Mouse (Mus musculus): ENCODE measurements around the gene Ndufb5. TPM values are rescaled to one million over a fixed set of nuclear protein-coding genes. Genes with fewer than 3 reads are reported as not detected.

The Ndufb5 gene
- polyA plus RNA-seq, 1 experiment from 2014 or later: 304 TPM

GRCm38 (mm10) chr3:32749820-32750579, 13.2 kb downstream of the Ndufb5 start:
- no peak overlapping the region for H3K27ac ChIP-seq (ENCODE audit: low read depth)
- no peaks in the 10 kb centered on the region for H3K27me3 ChIP-seq (ENCODE audit: insufficient read depth, low read length)
- ATAC-seq (ENCODE audit: insufficient read depth): no peak
- 94% methylated on average over 4 of the region's 4 CpGs for WGBS
- no peak overlapping the region for H3K9ac ChIP-seq
- TF ChIP-seq CTCF (IDR thresholded peaks at IDR 0.05; ENCODE audit: low read depth): no peak
- H3K4me1 ChIP-seq (ENCODE audit: insufficient read depth): no peaks in the 10 kb centered on the region
- peaks cover 68% of the 10 kb centered on the region for H3K36me3 ChIP-seq (ENCODE audit: insufficient read depth)
- DNase-seq: no peak
- H3K4me3 ChIP-seq (ENCODE audit: low read depth, low read length): no peak overlapping the region
- no peak overlapping the region for H3K4me2 ChIP-seq
- no peaks in the 10 kb centered on the region for H3K9me3 ChIP-seq (ENCODE audit: low read depth, low read length)

- no peak for TF ChIP-seq CTCF (IDR thresholded peaks at IDR 0.05; ENCODE audit: low read depth)
- H3K9me3 ChIP-seq (ENCODE audit: low read depth, low read length): no peaks in the 10 kb centered on the region
- DNase-seq (no peak), ATAC-seq (ENCODE audit: insufficient read depth) (no peak)
- H3K27ac ChIP-seq (ENCODE audit: low read depth): no peak overlapping the region
- H3K4me1 ChIP-seq (ENCODE audit: insufficient read depth): no peaks in the 10 kb centered on the region
- H3K36me3 ChIP-seq (ENCODE audit: insufficient read depth): peaks cover 38% of the 10 kb centered on the region
- no peaks in the 10 kb centered on the region for H3K27me3 ChIP-seq (ENCODE audit: insufficient read depth, low read length)
- no peak overlapping the region for H3K4me3 ChIP-seq (ENCODE audit: low read depth, low read length)
- WGBS: 90% methylated on average over 3 of the region's 3 CpGs
- H3K9ac ChIP-seq: no peak overlapping the region
- no peak overlapping the region for H3K4me2 ChIP-seq
Observed at GRCm38 (mm10) chr3:32754384-32754915, 17.7 kb downstream of the Ndufb5 start.

DNA sequence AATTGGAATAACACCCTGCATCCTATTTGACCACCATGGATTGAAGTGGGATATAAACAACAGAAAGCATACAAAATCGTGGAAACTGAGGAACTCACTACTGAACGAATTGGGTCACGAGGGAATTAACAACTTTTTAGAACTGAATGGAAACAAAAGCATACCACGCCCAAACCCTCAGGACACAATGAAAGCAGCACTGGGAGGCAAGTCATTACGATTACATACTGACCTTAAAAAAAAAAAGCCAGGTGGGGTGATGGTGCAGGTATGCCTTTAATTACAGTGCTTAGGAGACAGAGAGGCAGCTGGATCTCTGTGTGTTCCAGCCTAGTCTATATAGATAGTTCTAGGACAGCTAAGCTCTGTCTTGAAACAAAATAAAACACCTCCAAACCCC, 22.4 kb downstream of the Ndufb5 start:
- ATAC-seq (ENCODE audit: insufficient read depth) (no peak), DNase-seq (no peak)
- H3K9ac ChIP-seq: no peak overlapping the region
- H3K4me3 ChIP-seq (ENCODE audit: low read depth, low read length): no peak overlapping the region
- H3K4me1 ChIP-seq (ENCODE audit: insufficient read depth): no peaks in the 10 kb centered on the region
- 76% methylated on average over 5 of the region's 5 CpGs for WGBS
- H3K36me3 ChIP-seq (ENCODE audit: insufficient read depth): no peaks in the 10 kb centered on the region
- H3K27me3 ChIP-seq (ENCODE audit: insufficient read depth, low read length): no peaks in the 10 kb centered on the region
- no peaks in the 10 kb centered on the region for H3K9me3 ChIP-seq (ENCODE audit: low read depth, low read length)
- H3K4me2 ChIP-seq: no peak overlapping the region
- no peak for TF ChIP-seq CTCF (IDR thresholded peaks at IDR 0.05; ENCODE audit: low read depth)
- no peak overlapping the region for H3K27ac ChIP-seq (ENCODE audit: low read depth)

- no peaks in the 10 kb centered on the region for H3K9me3 ChIP-seq (ENCODE audit: low read depth, low read length)
- TF ChIP-seq CTCF (IDR thresholded peaks at IDR 0.05; ENCODE audit: low read depth): no peak
- WGBS: 57% methylated on average over 8 of the region's 8 CpGs
- ATAC-seq (ENCODE audit: insufficient read depth): no peak
- H3K27ac ChIP-seq (ENCODE audit: low read depth): no peak overlapping the region
- H3K4me1 ChIP-seq (ENCODE audit: insufficient read depth): no peaks in the 10 kb centered on the region
- H3K4me3 ChIP-seq (ENCODE audit: low read depth, low read length): no peak overlapping the region
- H3K9ac ChIP-seq: no peak overlapping the region
- no peaks in the 10 kb centered on the region for H3K36me3 ChIP-seq (ENCODE audit: insufficient read depth)
- no peak for DNase-seq
- no peaks in the 10 kb centered on the region for H3K27me3 ChIP-seq (ENCODE audit: insufficient read depth, low read length)
- no peak overlapping the region for H3K4me2 ChIP-seq
Observed at GRCm38 (mm10) chr3:32762962-32763361, 26.2 kb downstream of the Ndufb5 start.

GRCm38 (mm10) chr3:32763902-32764301, 27.1 kb downstream of the Ndufb5 start:
- H3K36me3 ChIP-seq (ENCODE audit: insufficient read depth): no peaks in the 10 kb centered on the region
- no peak overlapping the region for H3K4me2 ChIP-seq
- 40% methylated on average over 7 of the region's 7 CpGs for WGBS
- no peak overlapping the region for H3K4me3 ChIP-seq (ENCODE audit: low read depth, low read length)
- DNase-seq: no peak
- ATAC-seq (ENCODE audit: insufficient read depth): no peak
- H3K9ac ChIP-seq: no peak overlapping the region
- no peaks in the 10 kb centered on the region for H3K4me1 ChIP-seq (ENCODE audit: insufficient read depth)
- TF ChIP-seq CTCF (IDR thresholded peaks at IDR 0.05; ENCODE audit: low read depth): no peak
- H3K27me3 ChIP-seq (ENCODE audit: insufficient read depth, low read length): no peaks in the 10 kb centered on the region
- no peak overlapping the region for H3K27ac ChIP-seq (ENCODE audit: low read depth)
- H3K9me3 ChIP-seq (ENCODE audit: low read depth, low read length): no peaks in the 10 kb centered on the region

DNA sequence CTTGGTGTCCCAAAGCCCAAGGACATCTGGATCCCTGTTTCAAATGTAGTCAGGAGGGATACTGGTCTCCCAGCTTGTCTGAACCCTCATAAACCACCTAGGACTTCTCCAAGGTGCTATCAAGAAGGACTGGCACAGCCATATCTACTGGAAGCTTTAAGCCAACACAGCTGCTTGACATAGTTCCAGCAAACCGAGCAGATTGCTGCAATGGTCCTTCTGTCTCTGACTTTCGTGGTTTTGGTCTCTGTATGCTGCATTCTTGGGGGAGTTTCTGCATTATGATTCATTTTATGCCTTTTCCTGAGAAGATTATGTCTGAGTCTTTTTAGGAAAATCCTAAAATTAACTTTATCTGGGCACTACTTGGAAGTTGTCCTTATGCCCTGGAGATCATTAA, 34.0 kb downstream of the Ndufb5 start:
- DNase-seq: no peak
- no peaks in the 10 kb centered on the region for H3K36me3 ChIP-seq (ENCODE audit: insufficient read depth)
- H3K9ac ChIP-seq: no peak overlapping the region
- H3K27ac ChIP-seq (ENCODE audit: low read depth): no peak overlapping the region
- no peak overlapping the region for H3K4me3 ChIP-seq (ENCODE audit: low read depth, low read length)
- H3K27me3 ChIP-seq (ENCODE audit: insufficient read depth, low read length): no peaks in the 10 kb centered on the region
- no peak overlapping the region for H3K4me2 ChIP-seq
- 80% methylated on average over 2 of the region's 2 CpGs for WGBS
- H3K9me3 ChIP-seq (ENCODE audit: low read depth, low read length): no peaks in the 10 kb centered on the region
- TF ChIP-seq CTCF (IDR thresholded peaks at IDR 0.05; ENCODE audit: low read depth): no peak
- no peaks in the 10 kb centered on the region for H3K4me1 ChIP-seq (ENCODE audit: insufficient read depth)
- ATAC-seq (ENCODE audit: insufficient read depth): no peak

Other genes with a start within 250 kb of the Ndufb5 start
- 0.21 TPM in 1 of 2 replicates, not detected in the other for gene Kcnmb3, start 244.8 kb upstream of the Ndufb5 start, polyA plus RNA-seq (2014; fragmentation: Nextera tagmentation; extraction: Ambion mirVana)
- 43.0 and 47.0 TPM in 2 replicates for gene Zfp639, start 226.7 kb upstream of the Ndufb5 start, polyA plus RNA-seq (2014; fragmentation: Nextera tagmentation; extraction: Ambion mirVana)
- gene Mfn1, start 207.5 kb upstream of the Ndufb5 start, polyA plus RNA-seq (2014; fragmentation: Nextera tagmentation; extraction: Ambion mirVana): 32.8 and 33.0 TPM in 2 replicates
- gene Gnb4, start 120.4 kb upstream of the Ndufb5 start, polyA plus RNA-seq (2014; fragmentation: Nextera tagmentation; extraction: Ambion mirVana): 71.0 and 71.4 TPM in 2 replicates
- 196 and 199 TPM in 2 replicates for gene Actl6a, start 30.7 kb upstream of the Ndufb5 start, polyA plus RNA-seq (2014; fragmentation: Nextera tagmentation; extraction: Ambion mirVana)
- gene Mrpl47, start 615 bp downstream of the Ndufb5 start, polyA plus RNA-seq (2014; fragmentation: Nextera tagmentation; extraction: Ambion mirVana): 35.8 and 38.1 TPM in 2 replicates
- gene Usp13, start 80.6 kb downstream of the Ndufb5 start, polyA plus RNA-seq (2014; fragmentation: Nextera tagmentation; extraction: Ambion mirVana): 5.6 and 6.3 TPM in 2 replicates

Data from lung, embryonic 14.5 days (tissue).